Mouse (Mus musculus) left cerebral cortex, adult 11 months (tissue): ENCODE data around the gene Ppp2r3a.

Experiments used
- DNase-seq: peaks from one replicate; pipeline ENCODE4 v3.0.0; 2022; ENCODE audit warnings: low spot score

Ppp2r3a gene

GRCm38 (mm10) chr9:101152872-101153271, 98.7 kb downstream of the Ppp2r3a start:
- no peak for DNase-seq

- no peak for DNase-seq
Observed at GRCm38 (mm10) chr9:101143635-101144034, 108.0 kb downstream of the Ppp2r3a start.

GRCm38 (mm10) chr9:101114182-101114884, 137.3 kb downstream of the Ppp2r3a start:
- no peak for DNase-seq

- no peak for DNase-seq
Observed at GRCm38 (mm10) chr9:101113317-101113716, 138.3 kb downstream of the Ppp2r3a start.

- DNase-seq = no peak
Observed at GRCm38 (mm10) chr9:101110013-101110412, 141.6 kb downstream of the Ppp2r3a start.

GRCm38 (mm10) chr9:101107386-101107785, 144.2 kb downstream of the Ppp2r3a start:
- DNase-seq = no peak

GRCm38 (mm10) chr9:101105735-101106134, 145.9 kb downstream of the Ppp2r3a start:
- DNase-seq = no peak

- no peak for DNase-seq
Observed at GRCm38 (mm10) chr9:101104931-101105330, 146.7 kb downstream of the Ppp2r3a start.

GRCm38 (mm10) chr9:101102288-101102687, 149.3 kb downstream of the Ppp2r3a start:
- DNase-seq = no peak

GRCm38 (mm10) chr9:101101547-101101946, 150.0 kb downstream of the Ppp2r3a start:
- no peak for DNase-seq

GRCm38 (mm10) chr9:101100163-101100562, 151.4 kb downstream of the Ppp2r3a start:
- no peak for DNase-seq

GRCm38 (mm10) chr9:101099445-101099844, 152.2 kb downstream of the Ppp2r3a start:
- DNase-seq = no peak

- DNase-seq = no peak
Observed at GRCm38 (mm10) chr9:101097542-101097941, 154.1 kb downstream of the Ppp2r3a start.

- DNase-seq = no peak
Observed at GRCm38 (mm10) chr9:101096461-101096860, 155.1 kb downstream of the Ppp2r3a start.

- DNase-seq = no peak
Observed at GRCm38 (mm10) chr9:101095425-101095824, 156.2 kb downstream of the Ppp2r3a start.

GRCm38 (mm10) chr9:101083728-101084127, 167.9 kb downstream of the Ppp2r3a start:
- no peak for DNase-seq

- no peak for DNase-seq
Observed at GRCm38 (mm10) chr9:101080046-101080685, 171.4 kb downstream of the Ppp2r3a start.

- no peak for DNase-seq
Observed at GRCm38 (mm10) chr9:101078579-101078978, 173.0 kb downstream of the Ppp2r3a start.

GRCm38 (mm10) chr9:101077486-101077885, 174.1 kb downstream of the Ppp2r3a start:
- DNase-seq = no peak

GRCm38 (mm10) chr9:101076095-101076875, 175.3 kb downstream of the Ppp2r3a start:
- DNase-seq = no peak

GRCm38 (mm10) chr9:101075694-101076093, 175.9 kb downstream of the Ppp2r3a start:
- no peak for DNase-seq

- no peak for DNase-seq
Observed at GRCm38 (mm10) chr9:101075091-101075581, 176.5 kb downstream of the Ppp2r3a start.
